Mouse (Mus musculus) naive thymus-derived CD4-positive, alpha-beta T cell, adult 2 months (primary cell): ENCODE data around the gene Rundc1.
"Not testable (repeated sequence)": the region's sequence is repeated elsewhere in the genome, so short reads cannot be mapped to it uniquely, and the experiment has no call there.

Experiments used
- DNase-seq: peaks from one replicate; pipeline ENCODE4 v3.0.0-alpha.2; 2011; ENCODE audit warnings: low read depth

Rundc1 gene

GRCm38 (mm10) chr11:101424925-101425813 is at the start of gene Rundc1, which contains the start of gene Ptges3l:
Gene Rundc1, plus strand, starts transcription at chr11:101425085.
Gene Ptges3l, minus strand, starts transcription at chr11:101425333.
- DNase-seq: peak; percentile 97

- DNase-seq: not testable (repeated sequence)
Observed at GRCm38 (mm10) chr11:101378196-101378595, 46.7 kb upstream of the Rundc1 start.

- no peak for DNase-seq
Observed at GRCm38 (mm10) chr11:101378926-101379325, 46.0 kb upstream of the Rundc1 start.

- no peak for DNase-seq
Observed at GRCm38 (mm10) chr11:101381817-101382216, 43.1 kb upstream of the Rundc1 start.

- peak; percentile 59 for DNase-seq
Observed at GRCm38 (mm10) chr11:101395110-101395509, 29.8 kb upstream of the Rundc1 start.

GRCm38 (mm10) chr11:101415306-101415705 is 9.6 kb upstream of the Rundc1 start:
- DNase-seq: no peak

GRCm38 (mm10) chr11:101416433-101417100 is 8.3 kb upstream of the Rundc1 start:
- DNase-seq: peak; percentile 51

- DNase-seq: peak; percentile 91
Observed at GRCm38 (mm10) chr11:101417101-101417855, 7.6 kb upstream of the Rundc1 start, which contains the start of gene Aarsd1. Gene Aarsd1, minus strand, starts transcription at chr11:101417615.

GRCm38 (mm10) chr11:101418991-101419390 is 5.9 kb upstream of the Rundc1 start:
- no peak for DNase-seq

- no peak for DNase-seq
Observed at GRCm38 (mm10) chr11:101419610-101420009, 5.3 kb upstream of the Rundc1 start.

GRCm38 (mm10) chr11:101420148-101420547 is 4.7 kb upstream of the Rundc1 start:
- DNase-seq: no peak

- no peak for DNase-seq
Observed at GRCm38 (mm10) chr11:101424105-101424851, 607 bp upstream of the Rundc1 start, which contains the start of gene Gm27029. Gene Gm27029, minus strand, starts transcription at chr11:101424796.

- DNase-seq: no peak
Observed at GRCm38 (mm10) chr11:101426165-101426564, 1.3 kb downstream of the Rundc1 start.

- DNase-seq: no peak
Observed at GRCm38 (mm10) chr11:101431327-101431726, 6.4 kb downstream of the Rundc1 start.

GRCm38 (mm10) chr11:101433396-101433795 is 8.5 kb downstream of the Rundc1 start:
- no peak for DNase-seq

- no peak for DNase-seq
Observed at GRCm38 (mm10) chr11:101435831-101436230, 10.9 kb downstream of the Rundc1 start.

- no peak for DNase-seq
Observed at GRCm38 (mm10) chr11:101436916-101437315, 12.0 kb downstream of the Rundc1 start.

- not testable (repeated sequence) for DNase-seq
Observed at GRCm38 (mm10) chr11:101438006-101438405, 13.1 kb downstream of the Rundc1 start.

GRCm38 (mm10) chr11:101441450-101442126 is 16.7 kb downstream of the Rundc1 start:
- DNase-seq: not testable (repeated sequence)

- DNase-seq: peak; percentile 99
Observed at GRCm38 (mm10) chr11:101442127-101442693, 17.3 kb downstream of the Rundc1 start, which contains the start of gene Rpl27. Gene Rpl27, plus strand, starts transcription at chr11:101442298.
